Mouse (Mus musculus) MEL (cell line): ENCODE data around the gene Tmem201.

Experiments used
- CHD2 ChIP-seq: IDR thresholded peaks from 2 replicates; pipeline ENCODE4 v1.6.1; 2011; ENCODE audit warnings: low read length, improper control_type of control experiment
- CTCF ChIP-seq, 3 experiments: IDR thresholded peaks in 2 of 3; conservative IDR thresholded peaks in 1 of 3; 2 replicates each; pipeline ENCODE4 v1.5.1; 2011 to 2012; ENCODE audit warnings: low read length in 3 of 3, low read depth in 2 of 3, mild to moderate bottlenecking in 2 of 3, improper control_type of control experiment in 1 of 3, inconsistent platforms in 1 of 3, mixed read lengths in 1 of 3, moderate library complexity in 1 of 3; ENCODE audit not compliant: control insufficient read depth in 1 of 3, insufficient read depth in 1 of 3, poor library complexity in 1 of 3, severe bottlenecking in 1 of 3
- EP300 ChIP-seq, 2 experiments: IDR thresholded peaks; 2 replicates each; pipeline ENCODE4 v1.6.1; 2011; ENCODE audit warnings: improper control_type of control experiment in 2 of 2, low read length in 2 of 2, low read depth in 1 of 2, mild to moderate bottlenecking in 1 of 2
- NELFE ChIP-seq: IDR thresholded peaks from 2 replicates; pipeline ENCODE4 v1.6.1; 2011; ENCODE audit warnings: low read depth, low read length, improper control_type of control experiment
- POLR2A ChIP-seq, 2 experiments: IDR thresholded peaks; 2 replicates each; pipeline ENCODE4 v1.6.1; 2011 to 2012; ENCODE audit warnings: low read length in 2 of 2, mild to moderate bottlenecking in 2 of 2, control low read depth in 1 of 2, improper control_type of control experiment in 1 of 2, low read depth in 1 of 2, moderate library complexity in 1 of 2; ENCODE audit not compliant: control insufficient read depth in 1 of 2, insufficient read depth in 1 of 2, poor library complexity in 1 of 2
- POLR2AphosphoS5 ChIP-seq: IDR thresholded peaks from 2 replicates; pipeline ENCODE4 v1.6.1; 2012; ENCODE audit warnings: low read depth, borderline replicate concordance, mild to moderate bottlenecking, inconsistent platforms, low read length, moderate library complexity, mixed read lengths
- RCOR1 ChIP-seq: IDR thresholded peaks from 2 replicates; pipeline ENCODE4 v1.6.1; 2012; ENCODE audit warnings: low read depth, mild to moderate bottlenecking, inconsistent platforms, low read length, improper control_type of control experiment
- USF1 ChIP-seq: IDR thresholded peaks from 2 replicates; pipeline ENCODE4 v1.6.1; 2014; ENCODE audit warnings: low read depth, mild to moderate bottlenecking, inconsistent platforms, low read length, improper control_type of control experiment, moderate library complexity
- ZMIZ1 ChIP-seq: IDR thresholded peaks from 2 replicates; pipeline ENCODE4 v1.6.1; 2012; ENCODE audit warnings: low read depth, mild to moderate bottlenecking, inconsistent platforms, low read length, improper control_type of control experiment, moderate library complexity

- TF ChIP-seq CTCF (IDR thresholded peaks at IDR 0.05 in 2 of 3, conservative IDR thresholded peaks at IDR 0.05 in 1 of 3; ENCODE audit: control insufficient read depth in 1 of 3, insufficient read depth in 1 of 3, low read depth in 2 of 3, low read length in 3 of 3, poor library complexity in 1 of 3, severe bottlenecking in 1 of 3), result no peak
- no peak for TF ChIP-seq CHD2
- no peak for TF ChIP-seq POLR2AphosphoS5
- TF ChIP-seq NELFE, result no peak
- TF ChIP-seq ZMIZ1, result no peak
- no peak for TF ChIP-seq POLR2A (IDR thresholded peaks at IDR 0.05; ENCODE audit: control insufficient read depth in 1 of 2, insufficient read depth in 1 of 2, low read depth in 1 of 2, low read length in 2 of 2, poor library complexity in 1 of 2)
- TF ChIP-seq RCOR1, result no peak
- no peak for TF ChIP-seq EP300 (IDR thresholded peaks at IDR 0.05; ENCODE audit: low read depth in 1 of 2, low read length in 2 of 2)
- no peak for TF ChIP-seq USF1
Measured at GRCm38 (mm10) chr4:149750671-149751070, 12.8 kb upstream of the Tmem201 start.
